Mouse (Mus musculus): ENCODE data around the gene Tut1. TPM values are rescaled to one million over a fixed set of nuclear protein-coding genes. Genes with fewer than 3 reads are reported as not detected.
A peak's percentile ranks its signal among the peaks of the same experiment; 100 is the strongest.
"Not testable (repeated sequence)": the region's sequence is repeated elsewhere in the genome, so short reads cannot be mapped to it uniquely, and the experiment has no call there.

Tut1 gene
- total RNA-seq, 2 experiments from 2014 or later: 6.0 to 7.7 TPM

DNA sequence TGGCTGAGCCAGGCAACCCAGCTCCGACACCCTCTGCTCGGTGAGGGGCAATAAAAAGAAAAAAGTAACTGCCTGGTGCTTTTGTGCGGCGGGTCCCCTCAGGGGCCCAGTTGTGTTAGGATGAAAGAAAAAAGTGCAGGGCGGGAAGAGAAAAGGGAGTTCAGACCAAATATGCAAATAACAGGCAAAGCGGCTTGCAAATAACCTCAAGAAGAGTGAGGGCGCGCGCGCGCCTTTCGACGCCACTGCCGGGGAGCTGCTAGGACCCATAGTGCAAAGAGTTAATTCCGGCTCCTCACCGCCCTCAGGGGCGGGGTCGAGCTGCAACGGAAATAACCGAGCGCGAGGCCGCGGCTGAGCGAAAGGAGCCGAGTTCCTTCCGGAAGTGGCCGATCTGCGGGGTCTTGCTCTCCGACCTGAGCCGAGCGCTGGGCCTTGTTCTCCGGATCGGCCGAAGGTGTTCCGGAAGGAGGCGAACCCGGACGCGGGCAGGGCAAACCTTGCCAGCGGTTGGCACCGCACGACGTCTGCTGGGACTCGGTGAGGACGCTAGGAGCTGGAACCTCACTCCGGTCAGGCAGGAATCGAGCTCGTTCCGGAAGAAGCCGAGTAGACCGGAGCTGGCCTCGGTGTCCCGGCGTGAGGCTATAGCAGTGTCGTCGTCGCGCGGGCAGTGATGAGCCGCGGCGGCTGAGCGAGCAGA lies 12.0 kb upstream of the Tut1 start, which contains the start of gene Mta2:
Gene Mta2, plus strand, starts transcription at position 361 of the 703 bp plus-strand sequence.
- intact Hi-C loops (cut with DNase I): no loop called here

DNA sequence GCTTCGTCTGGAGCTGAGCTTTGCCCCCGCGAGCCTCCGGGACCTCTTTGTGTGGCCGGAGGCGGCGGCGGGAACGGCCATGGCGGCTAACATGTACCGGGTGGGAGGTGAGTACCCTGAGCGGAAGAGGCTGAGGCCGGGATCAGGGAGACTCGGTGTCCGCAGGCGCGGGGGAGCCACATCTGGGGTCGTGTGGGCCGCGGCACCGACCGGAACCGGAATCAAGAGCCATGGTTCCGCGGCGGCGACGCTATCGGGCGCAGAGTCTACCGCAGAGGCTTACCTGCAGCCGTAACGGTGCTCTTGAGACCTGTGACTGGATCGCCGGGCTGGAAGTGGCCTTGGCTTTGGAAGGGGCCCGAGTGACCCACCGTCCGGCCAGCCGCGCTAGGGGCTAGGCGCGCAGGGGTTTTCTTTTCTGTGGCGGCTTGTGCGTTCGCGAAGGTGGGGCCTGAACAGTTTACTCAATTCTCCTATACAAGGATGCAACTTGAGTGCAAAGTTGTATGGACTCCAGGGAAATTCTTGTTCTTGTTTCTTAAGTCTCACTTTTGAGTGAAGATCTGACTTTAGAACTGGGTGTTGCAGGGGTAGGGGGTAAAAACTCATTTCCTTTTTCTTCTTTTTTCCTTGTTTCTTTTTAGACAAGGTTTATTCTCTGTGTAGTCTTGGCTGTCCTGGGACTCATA lies 11.2 kb upstream of the Tut1 start:
- no peak for DNase-seq
- intact Hi-C loops (cut with DNase I): no loop called here

More for the DNA sequence above, 12.0 kb upstream of the Tut1 start, which contains the start of gene Mta2:
- peak; percentile 94 for DNase-seq

DNA sequence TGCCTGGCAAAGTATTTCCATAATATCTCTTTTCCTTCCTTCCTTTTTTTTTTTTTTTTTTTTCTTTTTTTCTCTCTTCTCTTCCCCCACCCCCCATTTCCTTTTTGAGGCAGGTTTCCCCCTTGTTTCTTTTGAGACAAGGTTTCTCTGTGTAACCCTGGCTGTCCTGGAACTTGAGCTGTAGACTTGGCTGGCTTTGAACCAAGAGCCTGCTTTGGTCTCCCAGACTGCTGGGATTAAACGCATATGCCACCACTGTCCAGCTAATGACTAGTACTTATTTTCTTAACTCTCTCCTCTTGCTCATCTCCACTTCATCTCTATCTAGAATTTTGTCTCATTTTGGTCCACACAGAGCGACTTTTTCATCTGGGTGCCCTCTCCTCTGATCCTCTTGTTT lies 10.6 kb upstream of the Tut1 start:
- intact Hi-C loops (cut with DNase I): no loop called here
- no peak for DNase-seq

DNA sequence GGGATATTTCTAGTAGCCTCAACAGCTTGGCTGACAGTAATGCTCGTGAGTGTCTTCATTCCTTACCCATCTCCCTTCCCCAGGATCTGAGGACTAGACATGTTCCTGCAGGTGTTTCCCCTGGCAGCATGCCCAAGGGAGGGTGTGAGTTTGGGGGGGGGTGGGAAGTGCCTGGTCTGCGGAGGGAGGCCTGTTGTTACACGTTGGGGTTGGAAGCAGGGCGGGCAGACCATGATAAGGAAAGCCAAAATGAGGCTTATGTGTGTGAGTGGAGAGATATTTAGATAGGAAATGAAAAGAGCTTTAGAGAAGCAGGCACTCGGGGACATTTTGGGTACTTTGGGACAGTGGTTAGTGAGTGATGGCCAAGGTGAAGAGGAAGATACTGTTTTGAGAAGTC lies 9.6 kb upstream of the Tut1 start:
- DNase-seq: no peak
- intact Hi-C loops (cut with DNase I): no loop called here

DNA sequence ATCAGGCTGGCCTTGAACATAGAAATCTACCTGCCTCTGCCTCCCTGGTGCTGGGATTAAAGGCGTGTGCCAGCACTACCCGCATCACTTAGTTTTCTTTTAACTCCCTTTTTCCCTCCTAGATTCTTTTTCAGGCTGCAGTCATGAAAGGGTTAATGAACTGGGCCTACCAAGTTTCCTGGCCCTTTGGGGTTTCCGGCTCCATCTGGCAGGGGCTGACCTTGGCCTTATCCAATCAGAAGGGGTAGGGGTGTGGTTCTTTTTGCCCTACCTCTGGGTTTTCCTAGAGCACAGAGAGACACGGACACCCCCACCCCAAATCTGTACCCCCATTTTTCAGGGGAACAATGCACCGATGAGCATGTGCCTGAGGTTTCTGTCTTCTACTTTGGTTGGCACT lies 8.9 kb upstream of the Tut1 start:
- intact Hi-C loops (cut with DNase I): no loop called here
- DNase-seq: peak; percentile 63 to 72

DNA sequence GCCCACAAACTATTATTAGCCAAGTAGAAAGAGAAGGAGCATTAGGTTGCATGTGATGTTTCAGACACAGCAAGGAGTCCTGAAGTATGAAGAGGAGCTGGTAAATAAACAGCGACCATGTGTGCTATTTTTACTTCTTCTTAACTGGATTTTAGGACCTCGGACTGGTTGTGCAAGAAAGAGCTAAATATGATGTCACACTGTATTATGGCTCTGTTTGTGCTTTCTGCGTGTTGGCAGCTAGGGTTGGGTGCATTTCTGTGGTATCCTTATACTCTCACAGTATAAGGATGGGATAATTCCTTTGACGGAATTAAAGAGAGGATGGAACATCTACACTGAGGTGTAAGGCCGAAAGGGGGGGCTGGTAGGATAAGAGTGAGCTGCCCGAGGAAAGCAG lies 8.4 kb upstream of the Tut1 start:
- DNase-seq: no peak
- intact Hi-C loops (cut with DNase I): no loop called here

DNA sequence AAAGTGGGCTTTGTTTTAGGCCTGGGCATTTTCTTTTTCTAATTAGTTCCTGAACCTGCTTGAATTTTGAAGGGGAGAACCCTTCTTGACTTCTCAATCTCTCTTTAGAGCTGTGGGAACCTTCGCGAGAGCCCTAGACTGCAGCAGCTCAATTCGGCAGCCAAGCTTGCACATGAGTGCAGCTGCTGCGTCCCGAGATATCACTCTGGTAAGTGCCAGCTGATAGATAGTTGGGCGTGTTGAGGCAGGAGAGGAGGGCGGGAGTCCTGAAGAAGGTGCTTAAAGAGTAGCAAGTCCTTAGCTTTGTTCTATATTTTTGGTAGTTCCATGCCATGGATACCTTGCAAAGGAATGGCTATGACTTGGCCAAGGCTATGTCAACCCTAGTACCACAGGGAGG lies 6.7 kb upstream of the Tut1 start:
- intact Hi-C loops (cut with DNase I): no loop called here
- no peak for DNase-seq

DNA sequence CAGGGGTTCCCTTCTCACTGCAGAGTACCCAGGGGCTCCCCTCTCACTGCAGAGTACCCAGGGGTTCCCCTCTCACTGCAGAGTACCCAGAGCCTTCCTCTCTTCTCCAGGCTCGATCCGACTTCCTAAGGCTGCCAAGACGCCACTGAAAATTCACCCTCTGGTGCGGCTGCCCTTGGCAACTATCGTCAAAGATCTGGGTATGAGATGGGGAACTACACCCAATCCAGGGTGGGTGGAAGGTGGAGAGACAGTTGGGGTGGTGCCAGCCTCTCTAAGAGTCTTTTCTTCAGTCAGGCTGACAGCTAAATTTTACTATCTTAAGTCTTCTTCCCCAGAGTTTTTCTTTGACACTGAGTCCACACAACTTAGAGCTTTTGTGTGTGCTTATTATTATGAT lies 3.5 kb upstream of the Tut1 start:
- DNase-seq: no peak
- intact Hi-C loops (cut with DNase I): no loop called here

DNA sequence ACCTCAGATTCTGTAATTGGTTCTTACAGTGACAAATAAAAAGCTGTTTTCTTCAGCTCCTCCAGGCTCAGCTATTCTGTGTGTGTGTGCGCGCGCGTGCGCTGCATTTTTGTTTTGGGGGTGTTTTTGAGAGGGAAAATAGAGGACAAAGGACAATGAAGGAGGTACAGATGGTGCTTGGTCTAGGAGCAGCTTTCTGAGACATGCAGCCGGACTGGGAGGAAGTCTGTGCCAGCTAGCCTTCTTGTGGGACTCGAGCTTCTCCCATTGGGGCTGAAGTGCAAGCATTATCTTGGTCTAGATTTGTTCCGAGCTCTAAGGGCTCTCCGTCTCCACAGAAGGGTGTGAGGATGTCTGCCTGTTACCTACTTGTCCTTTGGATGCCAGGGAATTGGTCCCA lies 1.4 kb upstream of the Tut1 start:
- intact Hi-C loops (cut with DNase I): no loop called here

DNA sequence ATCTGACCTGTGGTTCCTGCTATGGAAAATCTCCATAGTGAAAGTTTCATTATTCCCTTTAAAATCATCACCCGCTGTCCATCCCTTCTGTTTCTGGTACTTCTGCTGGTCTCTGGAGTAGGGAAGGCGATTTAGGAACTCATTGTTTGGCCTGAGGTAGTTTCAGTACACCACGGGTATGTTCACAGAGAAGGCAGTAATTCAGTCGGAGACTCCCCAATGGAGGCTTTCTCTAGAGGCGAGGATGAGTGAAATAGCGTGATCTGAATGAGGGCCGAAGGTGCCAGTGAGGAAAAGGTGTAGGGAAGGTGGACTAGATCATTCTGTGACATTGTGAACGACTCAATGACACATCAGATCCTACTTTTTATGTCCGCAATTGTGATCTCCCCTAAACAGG lies 524 bp downstream of the Tut1 start:
- intact Hi-C loops (cut with DNase I): no loop called here
- DNase-seq: no peak

More for the DNA sequence above, 1.4 kb upstream of the Tut1 start:
- DNase-seq: no peak

DNA sequence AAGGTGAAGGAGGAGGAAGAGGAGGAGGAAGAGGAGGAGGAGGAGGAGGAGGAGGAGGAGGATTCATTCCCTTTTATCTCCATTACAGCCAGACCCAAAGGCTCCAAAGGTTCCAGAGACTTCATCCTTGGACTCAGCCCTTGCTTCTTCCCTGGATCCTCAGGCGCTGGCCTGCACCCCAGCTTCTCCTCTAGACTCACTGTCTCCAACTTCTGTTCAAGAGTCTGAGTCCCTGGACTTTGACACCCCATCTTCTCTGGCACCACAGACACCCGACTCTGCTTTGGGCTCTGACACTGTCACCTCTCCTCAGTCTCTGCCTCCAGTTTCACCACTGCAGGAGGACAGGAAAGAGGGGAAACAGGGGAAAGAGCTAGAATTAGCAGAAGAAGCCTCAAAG lies 8.6 kb downstream of the Tut1 start:
- intact Hi-C loops (cut with DNase I): no loop called here
- DNase-seq: no peak

DNA sequence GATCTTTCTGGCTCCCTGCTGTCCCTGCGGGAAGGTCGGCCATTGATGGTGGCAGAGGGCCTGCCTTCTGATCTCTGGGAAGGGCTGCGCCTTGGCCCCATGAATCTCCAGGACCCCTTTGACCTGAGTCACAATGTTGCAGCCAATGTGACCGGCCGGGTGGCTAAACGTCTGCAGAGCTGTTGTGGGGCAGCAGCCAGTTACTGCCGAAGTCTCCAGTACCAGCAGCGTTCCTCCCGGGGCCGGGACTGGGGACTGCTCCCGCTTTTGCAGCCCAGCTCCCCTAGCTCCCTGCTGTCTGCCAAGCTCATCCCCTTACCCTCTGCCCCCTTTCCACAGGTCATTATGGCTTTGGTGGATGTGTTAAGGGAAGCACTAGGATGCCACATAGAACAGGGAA lies 11.4 kb downstream of the Tut1 start:
- intact Hi-C loops (cut with DNase I): no loop called here
- no peak for DNase-seq

DNA sequence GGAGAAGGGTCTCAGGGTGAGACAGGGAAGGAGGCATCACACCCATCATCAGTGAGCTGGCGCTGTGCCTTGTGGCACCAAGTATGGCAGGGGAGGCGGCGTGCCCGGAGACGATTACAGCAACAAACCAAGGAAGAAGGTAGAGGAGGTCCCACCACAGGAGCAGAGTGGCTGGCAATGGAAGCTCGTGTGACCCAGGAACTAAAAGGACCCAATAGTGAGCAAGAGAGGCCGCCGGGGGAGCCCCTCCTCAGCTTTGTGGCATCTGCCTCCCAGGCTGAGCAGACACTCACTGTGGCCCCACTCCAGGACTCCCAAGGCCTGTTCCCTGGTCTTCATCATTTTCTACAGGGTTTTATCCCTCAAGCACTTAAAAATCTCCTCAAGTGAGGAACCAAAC lies 12.1 kb downstream of the Tut1 start:
- intact Hi-C loops (cut with DNase I): no loop called here

DNA sequence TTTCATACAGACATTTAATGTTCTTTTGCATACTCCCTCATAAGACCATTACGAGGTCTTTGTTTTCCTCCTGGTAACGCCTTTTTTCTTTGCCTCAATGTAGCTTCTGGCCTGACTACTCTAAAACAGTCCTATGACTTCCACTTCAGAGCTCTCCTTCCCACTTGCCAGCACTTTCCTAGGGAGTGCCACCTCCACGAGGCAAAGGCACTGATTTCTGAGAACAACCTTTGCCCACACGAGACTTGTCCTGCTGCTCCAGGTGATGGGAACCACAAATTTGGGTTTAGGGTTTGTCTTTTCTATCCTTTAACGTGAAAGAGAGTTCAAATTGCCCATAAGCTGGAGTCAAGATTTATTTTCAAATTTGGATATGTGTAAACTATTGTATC lies 12.5 kb downstream of the Tut1 start:
- DNase-seq: no peak
- intact Hi-C loops (cut with DNase I): no loop called here

More for the DNA sequence above, 12.1 kb downstream of the Tut1 start:
- peak in 1 of 2 experiments; percentile 38 for DNase-seq

DNA sequence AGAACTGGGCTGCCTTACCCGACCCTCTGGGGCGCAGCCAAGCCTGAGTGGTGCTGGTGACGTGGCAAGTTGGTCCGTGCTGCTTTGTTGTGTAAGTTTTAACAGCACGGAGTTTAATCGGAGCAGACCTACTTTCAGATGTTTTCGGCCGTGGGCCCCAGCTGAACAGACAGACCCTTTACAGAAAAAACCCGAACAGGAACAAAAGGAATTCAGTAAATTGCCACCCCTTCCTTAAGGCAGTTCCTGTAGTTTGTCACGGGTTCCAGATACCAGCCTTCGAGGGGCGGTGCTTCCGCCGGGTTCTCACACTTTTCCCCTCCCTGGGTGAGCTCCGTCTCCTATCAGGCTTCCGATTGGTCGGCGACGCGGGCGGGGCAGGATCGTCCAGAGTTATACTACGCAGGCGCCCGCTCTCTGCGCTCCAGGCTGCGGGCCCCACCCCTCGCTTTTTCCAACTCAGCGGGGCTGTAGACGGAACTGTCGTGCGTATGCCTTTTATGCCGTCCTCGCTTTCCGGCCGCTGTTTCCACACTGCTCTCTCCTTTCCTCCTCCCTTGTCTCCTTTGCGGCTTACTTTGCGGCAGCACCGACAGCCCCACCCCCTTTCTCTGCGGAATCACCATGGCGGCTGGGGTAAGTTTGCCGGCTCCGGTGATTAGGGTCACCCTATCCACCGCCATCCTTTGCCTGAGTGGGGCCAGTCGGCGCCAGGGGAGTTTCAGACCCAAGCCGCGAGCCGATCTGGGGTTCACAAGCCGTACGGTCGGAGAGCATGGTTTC lies 13.1 kb downstream of the Tut1 start, which contains the start of gene Eef1g:
Gene Eef1g, plus strand, starts transcription at position 452 of the 783 bp plus-strand sequence.
- DNase-seq: peak; percentile 96 to 98
- intact Hi-C loops (cut with DNase I): no loop called here

DNA sequence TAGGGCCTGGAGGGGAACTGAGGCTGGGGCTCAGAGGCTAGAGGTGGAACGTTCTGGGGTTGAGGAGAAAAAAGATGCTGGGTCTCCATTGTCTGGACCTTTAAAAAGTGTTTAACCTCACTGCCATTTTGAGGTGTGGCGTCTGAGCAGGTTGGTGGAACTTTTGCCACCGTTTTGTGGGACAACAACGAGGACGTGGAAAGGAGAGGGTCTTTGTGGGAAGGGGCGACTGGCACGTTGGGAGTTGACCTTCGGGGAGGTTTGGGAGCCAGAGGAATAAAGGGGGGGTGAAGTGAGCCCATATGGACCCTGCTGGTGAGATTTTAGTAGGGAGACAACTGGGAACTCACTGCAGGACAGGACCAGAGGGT lies 13.7 kb downstream of the Tut1 start:
- intact Hi-C loops (cut with DNase I): no loop called here
- DNase-seq: no peak

DNA sequence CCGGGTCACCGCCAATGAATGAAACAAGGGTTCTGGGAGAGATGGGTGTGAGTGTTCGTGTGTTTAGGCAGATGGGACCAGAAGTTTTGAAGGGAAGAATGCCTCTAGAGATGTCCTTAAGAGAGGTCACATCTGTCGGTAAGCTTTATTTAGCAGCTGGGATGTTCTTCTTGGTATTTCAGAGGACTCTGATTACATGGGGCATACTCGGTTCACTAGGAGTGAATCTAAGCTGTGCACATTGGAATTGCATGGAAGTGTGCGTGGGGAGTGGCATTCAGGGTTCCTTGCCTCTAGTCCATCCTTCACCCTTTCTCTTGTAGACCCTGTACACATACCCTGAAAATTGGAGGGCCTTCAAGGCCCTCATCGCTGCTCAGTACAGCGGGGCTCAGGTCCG lies 14.2 kb downstream of the Tut1 start:
- no peak for DNase-seq
- intact Hi-C loops (cut with DNase I): no loop called here

DNA sequence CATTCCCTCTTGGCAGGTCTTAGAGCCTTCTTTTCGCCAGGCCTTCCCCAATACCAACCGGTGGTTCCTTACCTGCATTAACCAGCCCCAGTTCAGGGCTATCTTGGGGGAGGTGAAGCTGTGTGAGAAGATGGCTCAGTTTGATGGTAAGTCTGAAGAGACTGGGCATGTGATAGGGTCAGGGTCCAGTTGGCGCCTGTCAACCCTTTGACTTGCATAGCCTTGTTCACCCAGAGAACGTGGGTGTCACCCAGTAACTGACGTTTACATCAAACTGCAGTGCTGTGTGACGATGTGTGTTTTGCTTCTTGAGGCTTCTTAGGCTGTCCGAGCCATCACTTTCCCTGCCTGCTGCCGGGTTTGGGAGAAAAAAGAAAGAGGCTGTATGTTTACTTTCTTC lies 18.8 kb downstream of the Tut1 start:
- DNase-seq; intact Hi-C loops (cut with DNase I): not testable (repeated sequence)

DNA sequence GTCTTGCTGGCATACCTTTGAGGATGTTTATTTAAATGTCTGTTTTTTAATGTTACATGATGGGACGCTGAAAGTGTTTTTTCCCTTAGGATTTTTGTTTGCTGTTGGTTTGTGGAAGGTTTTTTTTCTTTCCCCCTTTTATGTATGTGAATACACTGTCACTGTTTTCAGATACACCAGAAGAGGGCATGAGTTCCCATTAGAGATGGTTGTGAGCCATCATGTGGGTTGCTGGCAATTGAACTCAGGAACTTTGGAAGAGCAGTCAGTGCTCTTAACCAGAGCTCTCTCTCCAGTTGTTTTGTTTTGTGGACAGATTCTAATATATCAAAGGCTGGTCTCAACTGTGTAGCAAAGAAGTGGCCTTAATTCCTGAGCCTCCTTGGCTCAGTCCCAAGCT lies 21.0 kb downstream of the Tut1 start:
- DNase-seq: no peak
- intact Hi-C loops (cut with DNase I): no loop called here

DNA sequence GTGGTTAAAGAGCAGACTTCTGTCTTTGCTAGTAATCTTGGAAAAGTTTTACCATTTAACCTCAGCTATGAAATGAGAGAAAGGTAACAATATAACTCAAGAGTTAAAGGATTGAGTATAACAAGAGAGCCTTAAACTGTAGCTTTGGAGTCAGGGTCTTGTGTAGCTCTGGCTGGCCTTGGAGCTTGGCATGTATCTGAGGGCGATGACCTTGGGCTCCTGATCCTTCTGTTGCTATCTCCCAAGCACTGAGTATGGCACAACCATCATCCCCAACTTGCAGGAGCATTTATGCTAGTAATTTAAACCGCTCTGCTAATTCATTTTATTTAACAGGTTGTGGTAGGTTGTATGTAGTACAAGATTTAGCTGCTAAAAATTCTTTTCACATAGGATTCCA lies 21.8 kb downstream of the Tut1 start:
- DNase-seq: no peak
- intact Hi-C loops (cut with DNase I): no loop called here

DNA sequence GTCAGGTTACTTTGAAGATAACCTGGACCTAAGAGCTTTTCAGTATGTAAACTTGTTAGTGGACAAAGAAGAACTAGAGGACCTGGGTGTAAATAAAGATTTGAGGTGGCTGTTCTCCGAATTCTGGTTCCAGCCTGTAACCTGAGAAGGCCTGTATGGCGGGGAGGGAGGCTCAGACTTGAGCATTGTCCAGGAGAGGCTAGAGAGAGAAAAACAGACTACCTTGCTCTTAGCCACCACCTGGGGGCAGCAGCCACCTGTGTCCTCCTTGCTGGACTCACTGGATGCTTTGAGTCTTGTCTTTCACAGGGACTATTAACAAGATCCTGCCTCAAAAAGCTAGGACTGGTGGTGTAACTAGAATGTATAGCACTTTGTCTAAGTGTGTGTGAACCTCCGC lies 22.9 kb downstream of the Tut1 start:
- no peak for DNase-seq
- intact Hi-C loops (cut with DNase I): no loop called here

Measured in gastrocnemius, postnatal 36 days (tissue).